15 mouse cellular contexts compared by ENCODE assay signal in genomic region chr4:81332439-81332841, GRCm38 (mm10).
A peak's percentile ranks its signal among the peaks of the same experiment; 100 is the strongest.
DNase-seq lines count a peak whose midpoint lies in the region; ATAC-seq and TF ChIP-seq lines count a peak whose summit lies in the region.
"Had no signal": no experiment of that assay in that cellular context is flagged by ENCODE, and none has a peak within 500 bp of the region (broad histone marks: within the 10 kb centered on the region; RNA-seq: fewer than 3 reads in every experiment).

No protein-coding gene starts in this region.

- H3K36me3 ChIP-seq in forebrain, embryonic 14.5 days (ENCODE audit: control insufficient read depth, insufficient read depth, low read length): no peaks in the 10 kb centered on the region
- H3K36me3 ChIP-seq in limb, embryonic 13.5 days: peaks cover 26% of the 10 kb centered on the region
- H3K36me3 ChIP-seq in stomach, embryonic 15.5 days: no peaks in the 10 kb centered on the region

- no peak overlapping the region for H3K4me3 ChIP-seq in left cerebral cortex, adult 2 months
- no peak overlapping the region for H3K4me3 ChIP-seq in forebrain, embryonic 14.5 days (ENCODE audit: low read depth, low read length)
- no peak overlapping the region for H3K4me3 ChIP-seq in limb, embryonic 13.5 days
- no peak overlapping the region for H3K4me3 ChIP-seq in stomach, embryonic 15.5 days (replicated peaks)

- intact Hi-C loops in left cerebral cortex, adult 2 months (cut with DNase I): no loop called here
- intact Hi-C loops in left cerebral cortex, postnatal 10 days (cut with DNase I): no loop called here

- H3K9me3 ChIP-seq in forebrain, embryonic 14.5 days (replicated peaks; ENCODE audit: control insufficient read depth, low read length): no peaks in the 10 kb centered on the region
- H3K9me3 ChIP-seq in limb, embryonic 13.5 days: no peaks in the 10 kb centered on the region
- H3K9me3 ChIP-seq in stomach, embryonic 15.5 days: no peaks in the 10 kb centered on the region

- H3K27me3 ChIP-seq in forebrain, embryonic 14.5 days (replicated peaks; ENCODE audit: control insufficient read depth, insufficient read depth, low read length): no peaks in the 10 kb centered on the region
- no peaks in the 10 kb centered on the region for H3K27me3 ChIP-seq in limb, embryonic 13.5 days
- no peaks in the 10 kb centered on the region for H3K27me3 ChIP-seq in stomach, embryonic 15.5 days (replicated peaks)
- H3K27me3 ChIP-seq: Patski had no signal

- no peak for TF ChIP-seq CTCF in left cerebral cortex, adult 2 months (IDR thresholded peaks at IDR 0.05)

- 0 out of 2 replicates have a peak overlapping the region, but pooled peaks have one; percentile 4 for H3K4me2 ChIP-seq in forebrain, embryonic 14.5 days (ENCODE audit: low read length)
- H3K4me2 ChIP-seq in limb, embryonic 13.5 days (replicated peaks): no peak overlapping the region
- H3K4me2 ChIP-seq in stomach, embryonic 15.5 days: no peak overlapping the region

- no peak overlapping the region for H3K9ac ChIP-seq in forebrain, embryonic 14.5 days (ENCODE audit: low read length)
- H3K9ac ChIP-seq in limb, embryonic 13.5 days: no peak overlapping the region
- no peak overlapping the region for H3K9ac ChIP-seq in stomach, embryonic 15.5 days
- H3K9ac ChIP-seq: liver, postnatal 0 days had no signal

- H3K27ac ChIP-seq in left cerebral cortex, adult 2 months: peak overlapping the region; percentile 55
- H3K27ac ChIP-seq in forebrain, embryonic 14.5 days (ENCODE audit: low read depth, low read length): peak overlapping the region; percentile 61
- H3K27ac ChIP-seq in limb, embryonic 13.5 days: peak overlapping the region; percentile 12; the same call in 1 of the 2 replicates
- H3K27ac ChIP-seq in stomach, embryonic 15.5 days: peak overlapping the region; percentile 22; the same call in 1 of the 2 replicates
- H3K27ac ChIP-seq: kidney, postnatal 0 days had no signal

- no peak for DNase-seq in left cerebral cortex, adult 2 months (ENCODE audit: extremely low spot score in 1 of 2, low spot score in 2 of 2)
- no peak for DNase-seq in left cerebral cortex, postnatal 10 days (ENCODE audit: extremely low spot score in 1 of 2, low spot score in 2 of 2)
- DNase-seq in forebrain, embryonic 14.5 days (ENCODE audit: low spot score): peak; percentile 58
- no peak for DNase-seq in kidney, adult 8-10 months
- no peak for DNase-seq in adrenal gland, adult 8-10 months
- DNase-seq in ovary, postnatal 10 days (ENCODE audit: low spot score): no peak
- DNase-seq: adrenal gland, postnatal 25 days; cerebellum, adult 2 months; gastrocnemius, postnatal 36 days; heart, postnatal 14 days; liver, postnatal 0 days had no signal

- ATAC-seq in forebrain, embryonic 14.5 days: peak; percentile 66
- ATAC-seq in limb, embryonic 13.5 days (ENCODE audit: low FRiP score, low read depth): no peak
- ATAC-seq in stomach, embryonic 15.5 days (ENCODE audit: insufficient read depth, low FRiP score, low read depth): no peak
- ATAC-seq: liver, postnatal 0 days; Patski had no signal

- WGBS in forebrain, embryonic 14.5 days: 44% methylated on average over 6 of the region's 6 CpGs
- 62% methylated on average over 6 of the region's 6 CpGs for WGBS in limb, embryonic 13.5 days
- WGBS in stomach, embryonic 15.5 days: 58% methylated on average over 6 of the region's 6 CpGs

- no peaks in the 10 kb centered on the region for H3K4me1 ChIP-seq in forebrain, embryonic 14.5 days (ENCODE audit: control insufficient read depth, insufficient read depth, low read length)
- peaks cover 31% of the 10 kb centered on the region for H3K4me1 ChIP-seq in limb, embryonic 13.5 days
- H3K4me1 ChIP-seq in stomach, embryonic 15.5 days: peaks cover 4% of the 10 kb centered on the region; the same call in 1 of the 2 replicates
